Mouse (Mus musculus): ENCODE measurements around the gene Agxt.

The Agxt gene

GRCm38 (mm10) chr1:93150907-93151661, 16.0 kb downstream of the Agxt start:
- no peak for DNase-seq

- peak; percentile 36 to 67 for DNase-seq
Observed at GRCm38 (mm10) chr1:93157566-93157965, 22.5 kb downstream of the Agxt start.

- DNase-seq, result peak in 1 of 2 experiments; percentile 12
Observed at GRCm38 (mm10) chr1:93158916-93159315, 23.9 kb downstream of the Agxt start.

GRCm38 (mm10) chr1:93159566-93160500, 24.8 kb downstream of the Agxt start:
- peak in 1 of 2 experiments; percentile 17 for DNase-seq

GRCm38 (mm10) chr1:93160501-93161133, 25.6 kb downstream of the Agxt start, which contains the start of gene 2310007B03Rik:
2310007B03Rik (minus strand) TSS chr1:93160948.
- peak; percentile 58 to 77 for DNase-seq

GRCm38 (mm10) chr1:93161350-93161749, 26.3 kb downstream of the Agxt start:
- no peak for DNase-seq

- no peak for DNase-seq
Observed at GRCm38 (mm10) chr1:93161921-93162320, 26.9 kb downstream of the Agxt start.

GRCm38 (mm10) chr1:93162588-93162987, 27.5 kb downstream of the Agxt start:
- no peak for DNase-seq

- no peak for DNase-seq
Observed at GRCm38 (mm10) chr1:93165447-93165846, 30.4 kb downstream of the Agxt start.

GRCm38 (mm10) chr1:93166346-93167079, 31.5 kb downstream of the Agxt start:
- DNase-seq, result no peak

- DNase-seq, result no peak
Observed at GRCm38 (mm10) chr1:93168295-93168775, 33.3 kb downstream of the Agxt start, which contains the start of gene Crocc2. Crocc2 (plus strand) TSS chr1:93168725.

GRCm38 (mm10) chr1:93173665-93174064, 38.6 kb downstream of the Agxt start:
- DNase-seq, result no peak

- DNase-seq, result peak; percentile 53 to 76
Observed at GRCm38 (mm10) chr1:93174399-93174798, 39.4 kb downstream of the Agxt start.

- DNase-seq, result no peak
Observed at GRCm38 (mm10) chr1:93175849-93176248, 40.8 kb downstream of the Agxt start.

- peak in 1 of 2 experiments; percentile 24 for DNase-seq
Observed at GRCm38 (mm10) chr1:93176525-93177332, 41.7 kb downstream of the Agxt start.

- no peak for DNase-seq
Observed at GRCm38 (mm10) chr1:93182281-93182680, 47.2 kb downstream of the Agxt start.

GRCm38 (mm10) chr1:93184071-93184828, 49.2 kb downstream of the Agxt start:
- no peak for DNase-seq

GRCm38 (mm10) chr1:93190726-93191305, 55.8 kb downstream of the Agxt start:
- DNase-seq, result no peak

- DNase-seq, result no peak
Observed at GRCm38 (mm10) chr1:93194961-93195360, 59.9 kb downstream of the Agxt start.
